Mouse (Mus musculus): ENCODE results near the gene Erich2.
A peak's percentile ranks its signal among the peaks of the same experiment; 100 is the strongest.
"Not testable (repeated sequence)": the region's sequence is repeated elsewhere in the genome, so short reads cannot be mapped to it uniquely, and the experiment has no call there.

Erich2 gene

GRCm38 (mm10) chr2:70508496-70508895, at the start of gene Erich2:
TSS of gene Erich2 (plus strand) at chr2:70508819.
- DNase-seq (ENCODE audit: low read depth, low spot score) = no peak

GRCm38 (mm10) chr2:70463606-70464005, 45.0 kb upstream of the Erich2 start:
- no peak for DNase-seq (ENCODE audit: low read depth, low spot score)

GRCm38 (mm10) chr2:70471136-70471535, 37.5 kb upstream of the Erich2 start:
- no peak for DNase-seq (ENCODE audit: low read depth, low spot score)

- no peak for DNase-seq (ENCODE audit: low read depth, low spot score)
Measured at GRCm38 (mm10) chr2:70471861-70472620, 36.6 kb upstream of the Erich2 start.

- DNase-seq (ENCODE audit: low read depth, low spot score) = no peak
Measured at GRCm38 (mm10) chr2:70497715-70498318, 10.8 kb upstream of the Erich2 start.

GRCm38 (mm10) chr2:70503436-70503835, 5.2 kb upstream of the Erich2 start:
- DNase-seq (ENCODE audit: low read depth, low spot score) = no peak

- DNase-seq (ENCODE audit: low read depth, low spot score) = no peak
Measured at GRCm38 (mm10) chr2:70505229-70505628, 3.4 kb upstream of the Erich2 start.

- DNase-seq (ENCODE audit: low read depth, low spot score) = no peak
Measured at GRCm38 (mm10) chr2:70505896-70506295, 2.7 kb upstream of the Erich2 start.

GRCm38 (mm10) chr2:70506372-70506771, 2.2 kb upstream of the Erich2 start:
- no peak for DNase-seq (ENCODE audit: low read depth, low spot score)

- DNase-seq (ENCODE audit: low read depth, low spot score) = peak; percentile 42
Measured at GRCm38 (mm10) chr2:70509021-70509632, 508 bp downstream of the Erich2 start.

- not testable (repeated sequence) for DNase-seq (ENCODE audit: low read depth, low spot score)
Measured at GRCm38 (mm10) chr2:70538283-70538682, 29.7 kb downstream of the Erich2 start.

- no peak for DNase-seq (ENCODE audit: low read depth, low spot score)
Measured at GRCm38 (mm10) chr2:70550671-70551070, 42.1 kb downstream of the Erich2 start.

- DNase-seq (ENCODE audit: low read depth, low spot score) = no peak
Measured at GRCm38 (mm10) chr2:70551446-70551845, 42.8 kb downstream of the Erich2 start.

GRCm38 (mm10) chr2:70552067-70552598, 43.5 kb downstream of the Erich2 start:
- DNase-seq (ENCODE audit: low read depth, low spot score) = no peak

GRCm38 (mm10) chr2:70552772-70553171, 44.2 kb downstream of the Erich2 start, which contains the start of gene Gad1:
TSS of gene Gad1 (plus strand) at chr2:70553072.
- DNase-seq (ENCODE audit: low read depth, low spot score) = no peak

GRCm38 (mm10) chr2:70553826-70554225, 45.2 kb downstream of the Erich2 start:
- no peak for DNase-seq (ENCODE audit: low read depth, low spot score)

GRCm38 (mm10) chr2:70558112-70558842, 49.7 kb downstream of the Erich2 start:
- peak; percentile 87 for DNase-seq (ENCODE audit: low read depth, low spot score)

GRCm38 (mm10) chr2:70558843-70559451, 50.3 kb downstream of the Erich2 start:
- no peak for DNase-seq (ENCODE audit: low read depth, low spot score)

GRCm38 (mm10) chr2:70559520-70559919, 50.9 kb downstream of the Erich2 start:
- no peak for DNase-seq (ENCODE audit: low read depth, low spot score)

GRCm38 (mm10) chr2:70561077-70561795, 52.6 kb downstream of the Erich2 start:
- no peak for DNase-seq (ENCODE audit: low read depth, low spot score)
